Mouse (Mus musculus) G1E (cell line): Measurements from ENCODE around the gene Reg2. TPM values are rescaled to one million over a fixed set of nuclear protein-coding genes. Genes with fewer than 3 reads are reported as not detected.
"Not testable (repeated sequence)": the region's sequence is repeated elsewhere in the genome, so short reads cannot be mapped to it uniquely, and the experiment has no call there.

Source experiments
- ATAC-seq: 2 replicates; pipeline ENCODE4 v1.8.0; 2016; ENCODE audit warnings: mild to moderate bottlenecking; ENCODE audit not compliant: insufficient number of reproducible peaks, poor library complexity, low FRiP score, severe bottlenecking; ENCODE audit errors: extremely low read depth
- DNase-seq: peaks from one replicate; pipeline ENCODE4 v3.0.0; 2012; ENCODE audit warnings: low spot score
- H3K27me3 ChIP-seq: 2 replicates; pipeline ENCODE4 v1.6.1; 2012; ENCODE audit warnings: mild to moderate bottlenecking, low read length, inconsistent platforms; ENCODE audit not compliant: insufficient read depth
- H3K36me3 ChIP-seq: replicated peaks from 2 replicates; pipeline ENCODE3; 2012; ENCODE audit warnings: mild to moderate bottlenecking, inconsistent platforms
- H3K4me1 ChIP-seq: 2 replicates; pipeline ENCODE4 v1.6.1; 2012; ENCODE audit warnings: low read depth, low read length, inconsistent platforms, mixed read lengths; ENCODE audit not compliant: insufficient read depth
- H3K4me3 ChIP-seq: 2 replicates; pipeline ENCODE4 v1.5.1; 2012; ENCODE audit warnings: low read depth, mild to moderate bottlenecking, inconsistent platforms, low read length, moderate library complexity, mixed read lengths
- H3K9me3 ChIP-seq: replicated peaks from 2 replicates; pipeline ENCODE4 v1.6.1; 2012; ENCODE audit warnings: inconsistent platforms
- CTCF ChIP-seq: IDR thresholded peaks from 2 replicates; pipeline ENCODE4 v1.5.1; 2012; ENCODE audit warnings: low read depth, low read length, inconsistent platforms, mixed read lengths
- GATA1 ChIP-seq: IDR thresholded peaks from 2 replicates; pipeline ENCODE4 v1.6.1; 2012; ENCODE audit warnings: borderline replicate concordance, low read length, inconsistent platforms, mixed read lengths
- GATA2 ChIP-seq: IDR thresholded peaks from 2 replicates; pipeline ENCODE4 v1.6.1; 2012; ENCODE audit warnings: low read depth, low read length, inconsistent platforms, borderline replicate concordance
- POLR2AphosphoS5 ChIP-seq: IDR thresholded peaks from 2 replicates; pipeline ENCODE4 v1.6.1; 2012; ENCODE audit warnings: low read depth, low read length, inconsistent platforms; ENCODE audit not compliant: insufficient replicate concordance
- TAL1 ChIP-seq: conservative IDR thresholded peaks from 2 replicates; pipeline ENCODE4 v1.6.1; 2012; ENCODE audit warnings: low read depth, low read length, inconsistent platforms, mixed read lengths
- polyA plus RNA-seq: library from polyadenylated mRNA; stranded (reverse); fragments of >175 nt; gene quantifications from 2 replicates; pipeline ENCODE4 v1.2.3, GENCODE M21; 2012
- total RNA-seq, 2 experiments: library from RNA; stranded (forward) in 1 of 2; stranded (reverse) in 1 of 2; fragments of 200-1000 nt in 1 of 2; fragments of >200 nt in 1 of 2; fragmentation: Nextera tagmentation in 1 of 2; gene quantifications; 2 replicates each; pipeline ENCODE4 v1.2.3; 2014 to 2017

Reg2 gene
- total RNA-seq (2014; fragmentation: Nextera tagmentation) (not detected in 2 replicates), total RNA-seq (2017) (not detected in 2 replicates), polyA plus RNA-seq (not detected in 2 replicates)

DNA sequence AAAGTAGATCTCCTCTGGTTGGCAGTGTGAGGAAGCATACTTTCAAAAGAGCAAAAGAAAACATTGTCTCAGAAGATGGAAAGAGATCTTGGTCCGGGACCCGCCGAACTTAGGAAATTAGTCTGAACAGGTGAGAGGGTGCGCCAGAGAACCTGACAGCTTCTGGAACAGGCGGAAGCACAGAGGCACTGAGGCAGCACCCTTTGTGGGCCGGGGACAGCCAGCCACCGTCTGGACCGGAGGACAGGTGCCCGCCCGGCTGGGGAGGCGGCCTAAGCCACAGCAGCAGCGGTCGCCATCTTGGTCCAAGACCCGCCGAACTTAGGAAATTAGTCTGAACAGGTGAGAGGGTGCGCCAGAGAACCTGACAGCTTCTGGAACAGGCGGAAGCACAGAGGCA, at the start of gene Reg2:
Gene Reg2, plus strand, starts transcription at position 301 of the 400 bp plus-strand sequence.
- DNase-seq, H3K4me3 ChIP-seq, H3K36me3 ChIP-seq, ATAC-seq, H3K9me3 ChIP-seq, H3K27me3 ChIP-seq, H3K4me1 ChIP-seq: not testable (repeated sequence)

DNA sequence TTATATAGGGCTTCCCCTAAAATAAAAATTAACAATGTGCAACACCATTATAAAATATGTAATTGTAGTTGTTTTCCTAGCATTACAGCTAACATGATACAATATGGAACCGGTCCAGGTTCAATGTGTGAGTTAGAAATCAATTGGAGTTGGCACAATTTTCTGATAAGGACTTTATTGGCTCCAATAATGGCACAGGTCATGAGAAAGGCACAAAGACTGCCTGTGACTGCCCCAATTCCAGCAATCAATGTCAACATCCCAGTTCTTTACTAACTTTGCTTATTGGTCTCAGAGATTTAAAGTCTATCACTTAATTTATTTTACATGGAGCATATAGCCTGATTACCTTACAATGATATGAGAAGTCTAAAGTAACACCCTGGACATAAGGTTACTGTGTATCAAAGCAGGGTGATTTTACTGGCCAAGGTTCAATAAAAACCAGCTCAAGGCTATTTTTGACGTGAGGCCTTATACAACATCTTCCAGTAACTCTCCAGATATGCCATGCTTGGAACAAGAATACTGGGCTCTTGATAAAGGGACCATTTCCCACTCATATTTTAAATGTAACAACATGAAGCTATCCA, 33.4 kb upstream of the Reg2 start:
- ATAC-seq (no peak), DNase-seq (no peak)
- no peaks in the 10 kb centered on the region for H3K27me3 ChIP-seq
- TF ChIP-seq POLR2AphosphoS5 = no peak
- TF ChIP-seq GATA2 = no peak
- no peak for TF ChIP-seq GATA1
- no peaks in the 10 kb centered on the region for H3K36me3 ChIP-seq
- no peak overlapping the region for H3K4me3 ChIP-seq
- H3K4me1 ChIP-seq = no peaks in the 10 kb centered on the region
- H3K9me3 ChIP-seq = no peaks in the 10 kb centered on the region

DNA sequence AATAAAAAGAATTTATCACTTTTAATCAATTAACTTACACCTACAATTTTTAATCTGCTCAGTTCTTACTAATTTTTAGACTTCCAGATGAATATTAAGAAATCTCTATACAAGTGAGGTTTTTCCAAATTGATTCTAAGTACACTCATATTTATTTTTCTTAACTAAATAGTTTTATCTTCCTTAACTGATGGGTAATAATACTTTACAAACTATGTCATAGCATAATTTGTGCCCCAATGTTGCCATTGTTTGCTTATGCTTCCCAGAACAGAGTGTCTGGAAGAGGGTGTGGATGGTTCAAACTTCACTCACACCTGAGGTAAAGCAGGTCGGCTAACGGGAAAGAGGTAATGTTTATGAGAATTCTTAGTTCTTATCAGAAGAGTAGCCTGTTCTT, 25.1 kb upstream of the Reg2 start, which contains the start of gene Reg3b:
Gene Reg3b, plus strand, starts transcription at position 301 of the 400 bp plus-strand sequence.
- DNase-seq (no peak), ATAC-seq (no peak)
- Histone ChIP-seq H3K9me3 (0 out of 2 replicates have a peak, but pooled peaks cover 2% of the 10 kb centered on the region), H3K27me3 (no peaks in the 10 kb centered on the region), H3K4me3 (no peak within 1 kb of the TSS), H3K36me3 (no peaks in the 10 kb centered on the region), H3K4me1 (no peaks in the 10 kb centered on the region)
- no peak for TF ChIP-seq GATA2
- TF ChIP-seq CTCF = no peak
- TF ChIP-seq TAL1 = no peak
- no peak for TF ChIP-seq POLR2AphosphoS5

DNA sequence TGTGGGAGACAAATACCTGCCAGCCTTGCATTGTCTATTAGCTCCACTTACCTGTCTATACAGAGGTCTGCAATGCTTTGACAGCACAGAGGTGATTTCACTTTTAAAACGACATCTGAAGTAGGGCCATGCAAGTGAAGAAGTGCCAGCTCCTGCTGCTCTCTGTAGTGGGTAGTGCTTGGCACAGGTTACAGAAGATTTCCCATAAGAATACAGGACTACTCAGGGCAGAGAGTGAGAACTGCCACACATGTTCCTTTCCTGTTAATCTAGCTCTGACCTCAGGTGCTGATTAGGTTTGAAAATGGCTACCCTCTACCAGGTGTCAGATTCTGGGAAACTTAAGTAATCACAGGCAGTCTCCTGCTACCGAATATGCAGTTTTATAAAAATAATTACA, 16.7 kb upstream of the Reg2 start, which contains the start of gene Reg3d:
Gene Reg3d, minus strand, starts transcription at position 101 of the 400 bp plus-strand sequence.
- H3K4me1 ChIP-seq = no peaks in the 10 kb centered on the region
- peaks cover 2% of the 10 kb centered on the region for H3K9me3 ChIP-seq
- no peak within 1 kb of the TSS for H3K4me3 ChIP-seq
- ATAC-seq (no peak), DNase-seq (no peak)
- TF ChIP-seq GATA1 = no peak
- no peak for TF ChIP-seq TAL1
- no peak for TF ChIP-seq POLR2AphosphoS5
- no peak for TF ChIP-seq GATA2
- no peak for TF ChIP-seq CTCF
- no peaks in the 10 kb centered on the region for H3K27me3 ChIP-seq
- no peaks in the 10 kb centered on the region for H3K36me3 ChIP-seq

DNA sequence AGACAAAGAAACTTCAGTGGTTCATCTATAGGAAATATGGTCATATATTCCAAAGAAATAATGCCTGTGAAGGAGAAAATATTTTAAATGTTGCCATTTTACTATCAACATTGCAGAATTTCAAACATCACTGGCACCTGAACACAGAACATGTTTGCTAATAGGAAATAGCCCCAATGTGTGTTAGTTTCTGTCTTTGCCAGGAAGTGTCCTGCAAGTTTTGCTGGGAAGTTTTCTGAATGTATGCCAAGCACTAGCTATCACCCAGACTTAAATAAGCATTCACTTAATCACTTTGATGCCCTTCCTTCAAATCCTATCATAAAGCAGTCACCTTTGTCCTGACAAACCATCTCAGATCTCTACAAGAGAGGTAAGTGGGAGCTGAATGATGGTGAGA, 15.0 kb upstream of the Reg2 start, which contains the start of gene Reg3a:
Gene Reg3a, plus strand, starts transcription at position 301 of the 400 bp plus-strand sequence.
- Histone ChIP-seq H3K27me3 (no peaks in the 10 kb centered on the region), H3K9me3 (peaks cover 2% of the 10 kb centered on the region), H3K4me3 (no peak within 1 kb of the TSS), H3K36me3 (no peaks in the 10 kb centered on the region), H3K4me1 (no peaks in the 10 kb centered on the region)
- ATAC-seq (no peak), DNase-seq (no peak)
- no peak for TF ChIP-seq TAL1
- TF ChIP-seq POLR2AphosphoS5 = no peak
- TF ChIP-seq CTCF = no peak
- no peak for TF ChIP-seq GATA1
- TF ChIP-seq GATA2 = no peak

DNA sequence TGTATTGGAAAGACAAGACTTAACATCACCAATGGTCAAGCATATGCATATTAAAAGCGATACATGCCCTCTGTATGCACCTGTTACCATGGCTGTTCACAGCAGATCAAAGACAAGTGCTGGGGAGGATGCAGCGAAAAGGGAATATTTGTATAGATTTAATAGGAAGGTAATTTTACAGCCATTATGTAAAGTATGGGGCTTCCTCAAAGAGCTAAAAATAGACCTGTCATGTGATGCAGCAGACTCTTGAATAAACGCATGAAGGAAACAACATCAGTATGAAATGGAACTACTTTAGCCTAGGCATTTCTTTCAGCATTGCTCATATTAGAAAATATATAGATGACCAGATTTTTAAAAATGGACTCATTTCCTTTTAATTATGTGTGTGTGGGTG, 9.8 kb upstream of the Reg2 start:
- H3K9me3 ChIP-seq = peaks cover 2% of the 10 kb centered on the region
- no peaks in the 10 kb centered on the region for H3K4me1 ChIP-seq
- no peak for DNase-seq
- ATAC-seq = no peak
- no peaks in the 10 kb centered on the region for H3K36me3 ChIP-seq
- no peak for TF ChIP-seq POLR2AphosphoS5
- TF ChIP-seq CTCF = no peak
- no peak for TF ChIP-seq GATA1
- no peak for TF ChIP-seq GATA2
- no peak for TF ChIP-seq TAL1
- no peak overlapping the region for H3K4me3 ChIP-seq
- no peaks in the 10 kb centered on the region for H3K27me3 ChIP-seq

DNA sequence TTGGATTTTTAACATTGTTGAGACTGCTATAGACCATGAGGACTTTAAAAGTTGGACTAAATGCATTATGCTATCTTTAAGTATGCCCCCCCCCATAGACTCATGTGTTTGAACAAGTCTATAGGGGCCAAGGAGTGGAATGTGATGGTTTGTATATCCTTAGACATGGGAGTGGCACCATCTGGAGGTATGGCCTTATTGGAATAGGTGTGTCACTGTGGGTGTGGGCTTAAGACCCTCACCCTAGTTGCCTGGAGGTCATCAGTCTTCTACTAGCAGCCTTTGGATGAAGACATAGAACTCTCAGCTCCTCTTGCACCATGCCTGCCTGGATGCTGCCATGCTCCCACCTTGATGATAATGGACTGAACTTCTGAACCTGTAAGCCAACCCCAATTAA, 27.0 kb downstream of the Reg2 start, which contains the start of gene Reg1:
Gene Reg1, plus strand, starts transcription at position 301 of the 400 bp plus-strand sequence.
- H3K4me1 ChIP-seq, H3K9me3 ChIP-seq, DNase-seq, H3K27me3 ChIP-seq, H3K4me3 ChIP-seq, H3K36me3 ChIP-seq, ATAC-seq: not testable (repeated sequence)
